Comparison of ENCODE assay signal across 8 mouse cellular contexts in the genomic region with DNA sequence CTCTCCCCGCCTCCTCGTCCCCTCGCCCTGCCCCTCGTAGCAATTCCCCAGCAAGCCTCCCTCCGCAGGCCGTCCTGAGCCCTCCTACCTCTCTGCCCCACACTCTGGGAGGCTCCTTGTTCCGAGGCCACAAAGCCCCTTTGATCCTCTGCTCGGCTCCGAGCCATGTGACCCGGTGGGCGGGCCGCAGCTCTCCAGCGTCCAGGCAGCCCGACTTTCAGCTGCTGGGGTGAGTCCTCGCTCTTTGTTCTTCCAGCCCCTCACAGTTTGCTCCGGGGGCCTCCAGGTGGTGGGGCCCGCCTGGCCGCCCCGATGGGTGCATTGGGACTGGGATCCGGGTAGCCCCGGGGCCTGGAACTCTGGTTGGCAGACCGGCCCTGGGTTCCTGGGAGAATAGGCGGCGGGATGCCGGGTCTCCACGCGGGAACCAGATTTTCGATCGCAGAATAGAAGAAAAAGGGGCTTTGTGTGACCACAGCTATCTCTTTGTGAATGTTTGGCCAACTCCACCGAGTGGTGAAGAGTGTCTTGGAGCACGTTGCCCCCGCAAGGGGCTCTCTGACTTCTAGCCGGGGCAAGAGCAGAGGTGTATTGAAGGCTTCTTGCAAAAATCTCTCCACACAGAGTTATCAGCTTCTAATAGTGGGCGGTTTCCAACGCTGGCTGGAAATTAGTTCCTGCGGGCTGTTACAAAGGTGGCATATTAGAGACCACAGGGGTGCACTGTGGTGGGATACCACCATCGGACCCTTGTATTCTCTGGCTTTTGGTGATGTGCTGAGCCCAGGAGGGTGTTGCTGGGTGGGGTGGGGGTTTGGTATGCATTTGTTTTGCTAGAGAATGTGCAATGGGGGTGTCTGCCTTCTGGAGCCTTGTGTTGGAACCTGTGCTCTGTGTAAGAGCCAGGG.
DNase-seq lines count a peak whose midpoint lies in the region; ATAC-seq and TF ChIP-seq lines count a peak whose summit lies in the region.

No protein-coding gene starts in this region.

- H3K27me3 ChIP-seq in forebrain, embryonic 12.5 days: no peaks in the 10 kb centered on the region
- H3K27me3 ChIP-seq in hindbrain, embryonic 16.5 days (replicated peaks; ENCODE audit: control insufficient read depth, insufficient read depth, low read length): no peaks in the 10 kb centered on the region
- H3K27me3 ChIP-seq in limb, embryonic 12.5 days: no peaks in the 10 kb centered on the region
- no peaks in the 10 kb centered on the region for H3K27me3 ChIP-seq in midbrain, embryonic 10.5 days (ENCODE audit: low read depth, poor library complexity, severe bottlenecking)

- intact Hi-C loops in gastrocnemius, adult 2 months (cut with DNase I): no loop called here

- H3K4me2 ChIP-seq in forebrain, embryonic 12.5 days: peak overlapping the region; percentile 82
- peak overlapping the region; percentile 79 for H3K4me2 ChIP-seq in hindbrain, embryonic 16.5 days (ENCODE audit: low read length)
- H3K4me2 ChIP-seq in limb, embryonic 12.5 days: peak overlapping the region; percentile 67

- TF ChIP-seq CTCF in gastrocnemius, adult 2 months (IDR thresholded peaks at IDR 0.05): no peak

- no peaks in the 10 kb centered on the region; the same call in none of the 2 replicates for H3K36me3 ChIP-seq in forebrain, embryonic 12.5 days (replicated peaks)
- H3K36me3 ChIP-seq in hindbrain, embryonic 16.5 days (ENCODE audit: control insufficient read depth, insufficient read depth, low read length): no peaks in the 10 kb centered on the region
- peaks cover 14% of the 10 kb centered on the region for H3K36me3 ChIP-seq in limb, embryonic 12.5 days
- H3K36me3 ChIP-seq in midbrain, embryonic 10.5 days: peaks cover 23% of the 10 kb centered on the region

- peak; percentile 93 for ATAC-seq in forebrain, embryonic 12.5 days (ENCODE audit: low FRiP score)
- peak; percentile 91 for ATAC-seq in hindbrain, embryonic 16.5 days
- peak; percentile 81 for ATAC-seq in limb, embryonic 12.5 days (ENCODE audit: insufficient number of reproducible peaks, insufficient read depth, low FRiP score, low TSS enrichment, low read depth)

- H3K9me3 ChIP-seq in forebrain, embryonic 12.5 days: no peaks in the 10 kb centered on the region
- no peaks in the 10 kb centered on the region for H3K9me3 ChIP-seq in hindbrain, embryonic 16.5 days (ENCODE audit: control insufficient read depth, low read length)
- no peaks in the 10 kb centered on the region for H3K9me3 ChIP-seq in limb, embryonic 12.5 days
- H3K9me3 ChIP-seq in midbrain, embryonic 10.5 days (replicated peaks): no peaks in the 10 kb centered on the region

- under 1% methylated on average over 37 of the region's 37 CpGs for WGBS in forebrain, embryonic 12.5 days
- under 1% methylated on average over 37 of the region's 37 CpGs for WGBS in hindbrain, embryonic 16.5 days
- under 1% methylated on average over 37 of the region's 37 CpGs for WGBS in limb, embryonic 12.5 days
- under 1% methylated on average over 37 of the region's 37 CpGs for WGBS in midbrain, embryonic 10.5 days

- H3K4me1 ChIP-seq in forebrain, embryonic 12.5 days: peaks cover 62% of the 10 kb centered on the region
- H3K4me1 ChIP-seq in hindbrain, embryonic 16.5 days (ENCODE audit: control insufficient read depth, insufficient read depth, low read depth, low read length): peaks cover 41% of the 10 kb centered on the region
- H3K4me1 ChIP-seq in limb, embryonic 12.5 days (replicated peaks): peaks cover 59% of the 10 kb centered on the region
- H3K4me1 ChIP-seq in midbrain, embryonic 10.5 days: peaks cover 67% of the 10 kb centered on the region

- H3K27ac ChIP-seq in gastrocnemius, adult 2 months: peak overlapping the region; percentile 72
- peak overlapping the region; percentile 99 for H3K27ac ChIP-seq in forebrain, embryonic 12.5 days
- peak overlapping the region; percentile 94 for H3K27ac ChIP-seq in hindbrain, embryonic 16.5 days (ENCODE audit: low read depth, low read length)
- peak overlapping the region; percentile 96 for H3K27ac ChIP-seq in limb, embryonic 12.5 days
- peak overlapping the region; percentile 98 for H3K27ac ChIP-seq in midbrain, embryonic 10.5 days (replicated peaks)

- H3K9ac ChIP-seq in forebrain, embryonic 12.5 days: peak overlapping the region; percentile 87
- peak overlapping the region; percentile 86 for H3K9ac ChIP-seq in hindbrain, embryonic 16.5 days (ENCODE audit: low read depth, low read length)
- peak overlapping the region; percentile 83 for H3K9ac ChIP-seq in limb, embryonic 12.5 days (replicated peaks)

- peak; percentile 63 for DNase-seq in gastrocnemius, adult 2 months
- DNase-seq in gastrocnemius, adult 18-20 months (ENCODE audit: low spot score): no peak
- DNase-seq in adrenal gland, adult (ENCODE audit: inconsistent age in 2 of 2, low spot score in 1 of 2): peak; percentile 86 to 93
- peak; percentile 94 for DNase-seq in midbrain, embryonic 10.5 days (ENCODE audit: low spot score)
- peak; percentile 63 to 82 for DNase-seq in spleen, postnatal 4 days (ENCODE audit: low spot score in 2 of 2)

- H3K4me3 ChIP-seq in gastrocnemius, adult 2 months: peak overlapping the region; percentile 66
- peak overlapping the region; percentile 65 for H3K4me3 ChIP-seq in forebrain, embryonic 12.5 days (replicated peaks)
- H3K4me3 ChIP-seq in hindbrain, embryonic 16.5 days (ENCODE audit: low read length): peak overlapping the region; percentile 74
- peak overlapping the region; percentile 60 for H3K4me3 ChIP-seq in limb, embryonic 12.5 days (replicated peaks)
- H3K4me3 ChIP-seq in midbrain, embryonic 10.5 days: peak overlapping the region; percentile 74
